Mouse (Mus musculus): ENCODE results near the gene Serhl.

Serhl gene

GRCm38 (mm10) chr15:83084022-83084640 lies 5.2 kb upstream of the Serhl start:
- DNase-seq (ENCODE audit: low spot score in 2 of 2) = no peak

GRCm38 (mm10) chr15:83085901-83086300 lies 3.4 kb upstream of the Serhl start:
- DNase-seq (ENCODE audit: low spot score in 2 of 2) = peak in 1 of 2 experiments; percentile 56

- no peak for DNase-seq (ENCODE audit: low spot score in 2 of 2)
Measured at GRCm38 (mm10) chr15:83086636-83087328, 2.5 kb upstream of the Serhl start.

- no peak for DNase-seq (ENCODE audit: low spot score in 2 of 2)
Measured at GRCm38 (mm10) chr15:83088495-83089428, 544 bp upstream of the Serhl start.

GRCm38 (mm10) chr15:83090874-83091273 lies 1.6 kb downstream of the Serhl start:
- DNase-seq (ENCODE audit: low spot score in 2 of 2) = no peak

- DNase-seq (ENCODE audit: low spot score in 2 of 2) = no peak
Measured at GRCm38 (mm10) chr15:83093687-83094086, 4.4 kb downstream of the Serhl start.

GRCm38 (mm10) chr15:83095950-83096349 lies 6.6 kb downstream of the Serhl start:
- no peak for DNase-seq (ENCODE audit: low spot score in 2 of 2)

- DNase-seq (ENCODE audit: low spot score in 2 of 2) = peak; percentile 89
Measured at GRCm38 (mm10) chr15:83099533-83100331, 10.4 kb downstream of the Serhl start.

GRCm38 (mm10) chr15:83100332-83100662 lies 11.0 kb downstream of the Serhl start:
- DNase-seq (ENCODE audit: low spot score in 2 of 2) = no peak

- DNase-seq (ENCODE audit: low spot score in 2 of 2) = no peak
Measured at GRCm38 (mm10) chr15:83103111-83103510, 13.8 kb downstream of the Serhl start.

- no peak for DNase-seq (ENCODE audit: low spot score in 2 of 2)
Measured at GRCm38 (mm10) chr15:83106426-83106825, 17.1 kb downstream of the Serhl start.

GRCm38 (mm10) chr15:83107814-83108213 lies 18.5 kb downstream of the Serhl start:
- no peak for DNase-seq (ENCODE audit: low spot score in 2 of 2)

- DNase-seq (ENCODE audit: low spot score in 2 of 2) = no peak
Measured at GRCm38 (mm10) chr15:83111290-83111689, 22.0 kb downstream of the Serhl start.

- no peak for DNase-seq (ENCODE audit: low spot score in 2 of 2)
Measured at GRCm38 (mm10) chr15:83111874-83112273, 22.6 kb downstream of the Serhl start.

- DNase-seq (ENCODE audit: low spot score in 2 of 2) = peak in 1 of 2 experiments; percentile 54
Measured at GRCm38 (mm10) chr15:83112898-83113297, 23.6 kb downstream of the Serhl start.

GRCm38 (mm10) chr15:83114106-83114505 lies 24.8 kb downstream of the Serhl start:
- no peak for DNase-seq (ENCODE audit: low spot score in 2 of 2)

- DNase-seq (ENCODE audit: low spot score in 2 of 2) = no peak
Measured at GRCm38 (mm10) chr15:83115071-83115470, 25.8 kb downstream of the Serhl start.

GRCm38 (mm10) chr15:83118360-83118759 lies 29.1 kb downstream of the Serhl start:
- no peak for DNase-seq (ENCODE audit: low spot score in 2 of 2)

GRCm38 (mm10) chr15:83121709-83122565 lies 32.6 kb downstream of the Serhl start:
- no peak for DNase-seq (ENCODE audit: low spot score in 2 of 2)

GRCm38 (mm10) chr15:83122566-83123145 lies 33.4 kb downstream of the Serhl start, which contains the start of gene Rrp7a:
Gene Rrp7a (minus strand): TSS chr15:83122801.
- DNase-seq (ENCODE audit: low spot score in 2 of 2) = peak; percentile 72 to 84

Measured in spleen, postnatal 14 days (tissue).